Mouse (Mus musculus) limb, embryonic 10.5 days (tissue): ENCODE measurements around the gene Ercc4. TPM values are rescaled to one million over a fixed set of nuclear protein-coding genes. Genes with fewer than 3 reads are reported as not detected.
"Not testable (repeated sequence)": the region's sequence is repeated elsewhere in the genome, so short reads cannot be mapped to it uniquely, and the experiment has no call there.

Source experiments
- DNase-seq: peaks from one replicate; pipeline ENCODE4 v3.0.0-alpha.2; 2017; ENCODE audit warnings: low spot score
- H3K27ac ChIP-seq: fragments of 300-500 bp; sonication (generic); 2 replicates; pipeline ENCODE4 v1.5.1; 2016; ENCODE audit warnings: mild to moderate bottlenecking
- H3K27me3 ChIP-seq: fragments of 300-500 bp; sonication (generic); 2 replicates; pipeline ENCODE4 v1.6.1; 2016; ENCODE audit warnings: low read depth, mild to moderate bottlenecking; ENCODE audit not compliant: poor library complexity, severe bottlenecking
- H3K36me3 ChIP-seq: fragments of 300-500 bp; sonication (generic); 2 replicates; pipeline ENCODE4 v1.6.1; 2016; ENCODE audit warnings: mild to moderate bottlenecking, moderate library complexity
- H3K4me1 ChIP-seq: fragments of 300-500 bp; sonication (generic); 2 replicates; pipeline ENCODE4 v1.6.1; 2016
- H3K4me3 ChIP-seq: fragments of 300-500 bp; sonication (generic); 2 replicates; pipeline ENCODE4 v1.5.1; 2016; ENCODE audit warnings: mild to moderate bottlenecking, moderate library complexity
- H3K9me3 ChIP-seq: fragments of 300-500 bp; sonication (generic); replicated peaks from 2 replicates; pipeline ENCODE4 v1.6.1; 2016; ENCODE audit warnings: mild to moderate bottlenecking
- WGBS: fragments of 180-500 bp; shearing (Covaris S2); methylation state at CpG from one replicate; pipeline ENCODE4 v1.1.7; 2016; 5-methylcytosine and 5-hydroxymethylcytosine counted together
- polyA plus RNA-seq: library from polyadenylated mRNA; unstranded; fragments of >200 nt; fragmentation: Nextera tagmentation; extraction: Ambion mirVana; gene quantifications from 2 replicates; pipeline ENCODE4 v1.2.1, GENCODE M21; 2016

Ercc4 gene
- polyA plus RNA-seq, result 11.0 and 12.2 TPM in 2 replicates

GRCm38 (mm10) chr16:13109156-13109989 lies at the start of gene Ercc4:
TSS of gene Ercc4 (plus strand) at chr16:13109684.
- DNase-seq, result peak; percentile 95
- Histone ChIP-seq H3K9me3 (no peaks in the 10 kb centered on the region), H3K36me3 (peaks cover 23% of the 10 kb centered on the region), H3K27me3 (no peaks in the 10 kb centered on the region), H3K27ac (peak within 1 kb of the TSS; percentile 92), H3K4me3 (peak within 1 kb of the TSS; percentile 82), H3K4me1 (peaks cover 8% of the 10 kb centered on the region)
- 1% methylated on average over 53 of the region's 53 CpGs for WGBS

- no peaks in the 10 kb centered on the region for H3K9me3 ChIP-seq
- no peak overlapping the region; the same call in 1 of the 2 replicates for H3K27ac ChIP-seq
- 0 out of 2 replicates have a peak overlapping the region, but pooled peaks have one; percentile 2 for H3K4me3 ChIP-seq
- H3K27me3 ChIP-seq, result no peaks in the 10 kb centered on the region
- peaks cover 5% of the 10 kb centered on the region for H3K4me1 ChIP-seq
- WGBS, result 25% methylated on average over 9 of the region's 10 CpGs
- no peak for DNase-seq
- no peaks in the 10 kb centered on the region for H3K36me3 ChIP-seq
These were observed 48.4 kb upstream of the Ercc4 start for GRCm38 (mm10) chr16:13061113-13061512.

GRCm38 (mm10) chr16:13074176-13074575 lies 35.3 kb upstream of the Ercc4 start:
- H3K4me3 ChIP-seq, result no peak overlapping the region
- H3K27me3 ChIP-seq, result no peaks in the 10 kb centered on the region
- no peaks in the 10 kb centered on the region for H3K9me3 ChIP-seq
- no peak overlapping the region for H3K27ac ChIP-seq
- no peak for DNase-seq
- H3K4me1 ChIP-seq, result no peaks in the 10 kb centered on the region
- H3K36me3 ChIP-seq, result no peaks in the 10 kb centered on the region
- WGBS, result 85% methylated on average over 4 of the region's 4 CpGs

GRCm38 (mm10) chr16:13080161-13080560 lies 29.3 kb upstream of the Ercc4 start:
- DNase-seq, result no peak
- Histone ChIP-seq H3K9me3 (no peaks in the 10 kb centered on the region), H3K36me3 (no peaks in the 10 kb centered on the region), H3K4me3 (no peak overlapping the region), H3K27ac (no peak overlapping the region), H3K27me3 (no peaks in the 10 kb centered on the region), H3K4me1 (no peaks in the 10 kb centered on the region)
- WGBS, result 76% methylated on average over 6 of the region's 6 CpGs

- Histone ChIP-seq H3K27ac (no peak overlapping the region), H3K4me3 (no peak overlapping the region), H3K4me1 (no peaks in the 10 kb centered on the region), H3K27me3 (no peaks in the 10 kb centered on the region), H3K36me3 (no peaks in the 10 kb centered on the region), H3K9me3 (no peaks in the 10 kb centered on the region)
- 73% methylated on average over 6 of the region's 6 CpGs for WGBS
- DNase-seq, result no peak
These were observed 26.2 kb upstream of the Ercc4 start for GRCm38 (mm10) chr16:13083155-13083798.

GRCm38 (mm10) chr16:13108356-13108755 lies 1.1 kb upstream of the Ercc4 start:
- WGBS, result 94% methylated on average over 12 of the region's 12 CpGs
- Histone ChIP-seq H3K27ac (no peak overlapping the region), H3K9me3 (no peaks in the 10 kb centered on the region), H3K4me3 (no peak overlapping the region), H3K4me1 (peaks cover 8% of the 10 kb centered on the region), H3K27me3 (no peaks in the 10 kb centered on the region), H3K36me3 (peaks cover 13% of the 10 kb centered on the region)
- DNase-seq, result no peak

- Histone ChIP-seq H3K36me3 (peaks cover 30% of the 10 kb centered on the region), H3K27me3 (no peaks in the 10 kb centered on the region), H3K4me1 (peaks cover 8% of the 10 kb centered on the region), H3K27ac (peak overlapping the region; percentile 92), H3K9me3 (no peaks in the 10 kb centered on the region), H3K4me3 (peak overlapping the region; percentile 82)
- WGBS, result 2% methylated on average over 32 of the region's 32 CpGs
- no peak for DNase-seq
These were observed 609 bp downstream of the Ercc4 start for GRCm38 (mm10) chr16:13109990-13110595.

GRCm38 (mm10) chr16:13114821-13115220 lies 5.3 kb downstream of the Ercc4 start:
- DNase-seq, result no peak
- Histone ChIP-seq H3K36me3 (peaks cover 44% of the 10 kb centered on the region), H3K4me3 (no peak overlapping the region), H3K27me3 (no peaks in the 10 kb centered on the region), H3K9me3 (no peaks in the 10 kb centered on the region), H3K27ac (no peak overlapping the region), H3K4me1 (peaks cover 8% of the 10 kb centered on the region)
- 84% methylated on average over 2 of the region's 2 CpGs for WGBS

- not testable (repeated sequence) for DNase-seq, H3K27ac ChIP-seq, H3K4me1 ChIP-seq, H3K4me3 ChIP-seq, H3K27me3 ChIP-seq, H3K9me3 ChIP-seq
- 86% methylated on average over 3 of the region's 3 CpGs for WGBS
- H3K36me3 ChIP-seq, result peaks cover 48% of the 10 kb centered on the region
These were observed 6.0 kb downstream of the Ercc4 start for GRCm38 (mm10) chr16:13115466-13115865.

- peak; percentile 52 for DNase-seq
- WGBS, result 68% methylated on average over 9 of the region's 9 CpGs
- H3K4me1 ChIP-seq, result no peaks in the 10 kb centered on the region
- no peak overlapping the region for H3K27ac ChIP-seq
- no peaks in the 10 kb centered on the region for H3K9me3 ChIP-seq
- H3K27me3 ChIP-seq, result no peaks in the 10 kb centered on the region
- H3K4me3 ChIP-seq, result no peak overlapping the region
- H3K36me3 ChIP-seq, result peaks cover 61% of the 10 kb centered on the region
These were observed 7.9 kb downstream of the Ercc4 start for GRCm38 (mm10) chr16:13117299-13117966.

GRCm38 (mm10) chr16:13117967-13118430 lies 8.5 kb downstream of the Ercc4 start:
- no peaks in the 10 kb centered on the region for H3K9me3 ChIP-seq
- H3K4me1 ChIP-seq, result no peaks in the 10 kb centered on the region
- no peak overlapping the region for H3K27ac ChIP-seq
- H3K4me3 ChIP-seq, result no peak overlapping the region
- no peak for DNase-seq
- H3K27me3 ChIP-seq, result no peaks in the 10 kb centered on the region
- peaks cover 60% of the 10 kb centered on the region for H3K36me3 ChIP-seq
- 95% methylated on average over 7 of the region's 7 CpGs for WGBS

GRCm38 (mm10) chr16:13118754-13119294 lies 9.3 kb downstream of the Ercc4 start:
- Histone ChIP-seq H3K4me1 (no peaks in the 10 kb centered on the region), H3K4me3 (no peak overlapping the region), H3K27ac (no peak overlapping the region), H3K27me3 (no peaks in the 10 kb centered on the region), H3K36me3 (peaks cover 59% of the 10 kb centered on the region), H3K9me3 (no peaks in the 10 kb centered on the region)
- WGBS, result 94% methylated on average over 2 of the region's 2 CpGs
- DNase-seq, result no peak
